Mouse (Mus musculus): Measurements from ENCODE around the gene Olfr412. TPM values are rescaled to one million over a fixed set of nuclear protein-coding genes. Genes with fewer than 3 reads are reported as not detected.

Olfr412 gene
- total and polyA plus RNA-seq, 3 experiments = not detected

DNA sequence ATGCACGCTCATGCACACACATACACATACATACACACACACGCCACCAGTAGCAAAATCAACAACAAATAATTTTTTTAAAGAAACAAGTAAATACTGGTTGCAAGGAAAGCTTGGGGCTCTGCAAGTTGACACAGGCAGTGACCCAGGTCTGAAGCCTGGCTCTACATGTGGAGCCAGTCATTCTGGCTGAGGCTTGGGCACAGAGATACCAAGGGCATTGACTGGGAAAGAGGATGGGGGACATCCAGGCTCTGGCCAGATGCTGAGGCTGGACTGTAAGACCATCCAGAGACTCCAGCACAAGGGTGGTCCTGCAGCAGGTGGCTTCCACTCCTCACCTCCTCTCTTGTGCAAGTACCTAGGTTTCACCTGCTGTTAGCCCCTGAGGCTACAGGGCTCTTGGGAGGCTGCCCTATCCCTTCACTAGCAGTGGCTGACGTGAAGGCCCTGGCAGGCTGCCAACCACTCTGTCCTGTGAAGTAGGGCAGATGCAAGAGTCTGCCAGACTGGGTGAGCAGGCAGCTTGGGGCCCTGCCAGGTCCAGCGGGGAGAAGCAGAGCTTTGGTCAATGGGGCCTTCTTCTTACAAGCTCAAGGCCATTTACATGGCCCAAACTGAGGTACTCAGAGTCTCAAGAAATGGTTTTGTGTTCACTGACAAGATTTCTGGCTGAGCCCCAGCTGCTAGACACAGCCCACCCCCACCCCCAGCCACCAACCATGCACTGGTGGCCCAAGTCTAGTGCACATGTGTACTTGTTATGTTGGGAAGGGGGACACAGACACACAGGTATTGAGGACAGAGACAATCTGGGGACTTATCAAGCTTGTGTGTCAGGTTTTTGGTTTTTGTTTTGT lies 46.9 kb downstream of the Olfr412 start:
- H3K27ac ChIP-seq (ENCODE audit: control insufficient read depth, low read depth, low read length) = no peak overlapping the region
- peak; percentile 75 for DNase-seq (ENCODE audit: low read depth, low spot score)
- peaks cover 0 to 10% of the 10 kb centered on the region in 2 experiments; a peak in 3 of 4 replicates for H3K36me3 ChIP-seq (ENCODE audit: control insufficient read depth in 1 of 2, insufficient read depth in 2 of 2, low read length in 2 of 2)

DNA sequence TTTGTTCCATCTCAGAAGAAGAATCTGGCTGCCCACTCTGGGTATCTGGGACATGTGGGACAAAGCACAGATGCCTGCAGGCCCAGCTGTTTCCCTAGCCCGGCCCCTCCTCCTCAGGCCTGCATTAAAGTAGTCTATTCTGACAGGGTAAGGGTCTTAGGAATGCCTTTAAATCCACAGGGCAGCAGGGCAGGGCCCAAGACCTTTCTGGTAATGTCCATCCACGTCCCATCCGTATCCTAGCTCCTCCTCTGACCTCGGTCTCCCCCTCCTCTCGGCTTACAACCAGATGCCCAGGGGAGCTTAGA lies 47.5 kb downstream of the Olfr412 start:
- H3K79me2 ChIP-seq (ENCODE audit: control insufficient read depth, insufficient read depth, low read length, poor library complexity) = no peaks in the 10 kb centered on the region
- TF ChIP-seq KAT2A (conservative IDR thresholded peaks at IDR 0.05; ENCODE audit: low read depth, low read length) (no peak), ELF1 (IDR thresholded peaks at IDR 0.05; ENCODE audit: low read depth, low read length) (no peak), NRF1 (IDR thresholded peaks at IDR 0.05; ENCODE audit: insufficient read depth, low read depth, low read length, poor library complexity, severe bottlenecking) (no peak)

More for the DNA sequence above, 46.9 kb downstream of the Olfr412 start:
- no peaks in the 10 kb centered on the region for H3K79me2 ChIP-seq (ENCODE audit: control insufficient read depth, insufficient read depth, low read length, poor library complexity)
- H3K4me1 ChIP-seq (ENCODE audit: control insufficient read depth in 1 of 2, insufficient read depth in 2 of 2, low read length in 2 of 2) = peaks cover 8 to 15% of the 10 kb centered on the region in 2 experiments
- no peak overlapping the region for H3K4me3 ChIP-seq (ENCODE audit: control insufficient read depth in 1 of 2, insufficient read depth in 1 of 2, low read depth in 2 of 2, low read length in 2 of 2)
- TF ChIP-seq NRF1 (IDR thresholded peaks at IDR 0.05; ENCODE audit: insufficient read depth, low read depth, low read length, poor library complexity, severe bottlenecking) = no peak
- TF ChIP-seq MAFK (IDR thresholded peaks at IDR 0.05; ENCODE audit: borderline replicate concordance, low read depth, low read length) = no peak
- no peak for TF ChIP-seq NELFE (IDR thresholded peaks at IDR 0.05; ENCODE audit: low read depth, low read length)
- TF ChIP-seq GABPA (IDR thresholded peaks at IDR 0.05; ENCODE audit: low read depth, low read length) = no peak
- no peak for TF ChIP-seq TCF12 (IDR thresholded peaks at IDR 0.05; ENCODE audit: low read depth, low read length)
- no peak for TF ChIP-seq TBP (IDR thresholded peaks at IDR 0.05; ENCODE audit: low read depth, low read length)
- TF ChIP-seq POLR2A (IDR thresholded peaks at IDR 0.05; ENCODE audit: control insufficient read depth in 1 of 2, insufficient read depth in 1 of 2, low read depth in 1 of 2, low read length in 2 of 2, poor library complexity in 1 of 2) = no peak
- TF ChIP-seq KAT2A (conservative IDR thresholded peaks at IDR 0.05; ENCODE audit: low read depth, low read length) = no peak
- TF ChIP-seq CTCF (IDR thresholded peaks at IDR 0.05 in 2 of 3, conservative IDR thresholded peaks at IDR 0.05 in 1 of 3; ENCODE audit: control insufficient read depth in 1 of 3, insufficient read depth in 1 of 3, low read depth in 2 of 3, low read length in 3 of 3, poor library complexity in 1 of 3, severe bottlenecking in 1 of 3) = no peak
- TF ChIP-seq USF2 (IDR thresholded peaks at IDR 0.05; ENCODE audit: borderline replicate concordance in 1 of 2, insufficient read depth in 1 of 2, low read depth in 1 of 2, low read length in 2 of 2) = no peak
- TF ChIP-seq MEF2A (IDR thresholded peaks at IDR 0.05; ENCODE audit: extremely low read depth, insufficient replicate concordance, low read depth, low read length, poor library complexity, severe bottlenecking) = no peak
- no peaks in the 10 kb centered on the region for H3K27me3 ChIP-seq (ENCODE audit: control insufficient read depth in 1 of 2, insufficient read depth in 2 of 2, low read length in 2 of 2)
- H3K9ac ChIP-seq (ENCODE audit: control insufficient read depth, low read depth, low read length, poor library complexity, severe bottlenecking) = no peak overlapping the region
- no peaks in the 10 kb centered on the region for H3K9me3 ChIP-seq (replicated peaks; ENCODE audit: insufficient read depth, low read length)

More for the DNA sequence above, 47.5 kb downstream of the Olfr412 start:
- no peaks in the 10 kb centered on the region for H3K9me3 ChIP-seq (replicated peaks; ENCODE audit: insufficient read depth, low read length)
- no peak overlapping the region for H3K4me3 ChIP-seq (ENCODE audit: control insufficient read depth in 1 of 2, insufficient read depth in 1 of 2, low read depth in 2 of 2, low read length in 2 of 2)
- no peak for DNase-seq (ENCODE audit: low read depth, low spot score)
- H3K9ac ChIP-seq (ENCODE audit: control insufficient read depth, low read depth, low read length, poor library complexity, severe bottlenecking) = no peak overlapping the region
- no peaks in the 10 kb centered on the region for H3K27me3 ChIP-seq (ENCODE audit: control insufficient read depth in 1 of 2, insufficient read depth in 2 of 2, low read length in 2 of 2)
- H3K36me3 ChIP-seq (ENCODE audit: control insufficient read depth in 1 of 2, insufficient read depth in 2 of 2, low read length in 2 of 2) = peaks cover 0 to 14% of the 10 kb centered on the region in 2 experiments; a peak in 3 of 4 replicates
- H3K27ac ChIP-seq (ENCODE audit: control insufficient read depth, low read depth, low read length) = no peak overlapping the region
- H3K4me1 ChIP-seq (ENCODE audit: control insufficient read depth in 1 of 2, insufficient read depth in 2 of 2, low read length in 2 of 2) = peaks cover 13 to 21% of the 10 kb centered on the region in 2 experiments

Measured in MEL (cell line).